Mouse (Mus musculus) liver, postnatal 0 days (tissue): ENCODE measurements at regions not wholly inside any gene's neighbourhood (a gene's known extent, or its start where the extent isn't known, plus 50 kb on each side); places are given as distances from the start of the nearest gene placed in this dataset.

Experiments used
- ATAC-seq: fragments of 200-750 bp; cut with Nextera tagmentation; 2 replicates; pipeline ENCODE4 v1.8.0; 2017; ENCODE audit warnings: mild to moderate bottlenecking, moderate library complexity
- DNase-seq: peaks from one replicate; pipeline ENCODE4 v3.0.0-alpha.2; 2016
- H3K27ac ChIP-seq: fragments of 300-500 bp; sonication (generic); 2 replicates; pipeline ENCODE4 v1.5.1; 2014; ENCODE audit warnings: antibody characterized with exemption, moderate library complexity, mild to moderate bottlenecking, low read depth
- H3K27me3 ChIP-seq: fragments of 300-500 bp; sonication (generic); 2 replicates; pipeline ENCODE4 v1.6.1; 2014; ENCODE audit warnings: low read length, control low read depth, mixed read lengths; ENCODE audit not compliant: insufficient read depth
- H3K36me3 ChIP-seq: fragments of 300-500 bp; sonication (generic); replicated peaks from 2 replicates; pipeline ENCODE4 v1.6.1; 2014; ENCODE audit warnings: mild to moderate bottlenecking, control low read depth, low read length, moderate library complexity, mixed read lengths; ENCODE audit not compliant: insufficient read depth
- H3K4me1 ChIP-seq: fragments of 300-500 bp; sonication (generic); 2 replicates; pipeline ENCODE4 v1.6.1; 2014; ENCODE audit warnings: antibody characterized with exemption, mild to moderate bottlenecking, control low read depth; ENCODE audit not compliant: insufficient read depth
- H3K4me2 ChIP-seq: fragments of 300-500 bp; sonication (generic); 2 replicates; pipeline ENCODE4 v1.6.1; 2014; ENCODE audit warnings: low read depth, mild to moderate bottlenecking, low read length, moderate library complexity, mixed read lengths
- H3K4me3 ChIP-seq: fragments of 300-500 bp; sonication (generic); 2 replicates; pipeline ENCODE4 v1.5.1; 2014; ENCODE audit warnings: low read depth, low read length
- H3K9ac ChIP-seq: fragments of 300-500 bp; sonication (generic); replicated peaks from 2 replicates; pipeline ENCODE4 v1.6.1; 2014; ENCODE audit warnings: mild to moderate bottlenecking, moderate library complexity
- H3K9me3 ChIP-seq: fragments of 300-500 bp; sonication (generic); 2 replicates; pipeline ENCODE4 v1.6.1; 2016; ENCODE audit warnings: mild to moderate bottlenecking, control low read depth, low read length, mixed read lengths
- CTCF ChIP-seq: sonication (generic); IDR thresholded peaks from 2 replicates; pipeline ENCODE4 v1.5.1; 2016; ENCODE audit warnings: antibody characterized with exemption, low read depth
- EP300 ChIP-seq: IDR thresholded peaks from 2 replicates; pipeline ENCODE4 v1.6.1; 2016; ENCODE audit warnings: antibody characterized with exemption, low read depth, mild to moderate bottlenecking
- WGBS: fragments of 180-500 bp; shearing (Covaris S2); extraction: QIAGEN DNeasy Blood & Tissue Kit; methylation state at CpG from one replicate; pipeline ENCODE4 v1.1.7; 2014; ENCODE audit not compliant: insufficient replicate concordance; 5-methylcytosine and 5-hydroxymethylcytosine counted together

DNA sequence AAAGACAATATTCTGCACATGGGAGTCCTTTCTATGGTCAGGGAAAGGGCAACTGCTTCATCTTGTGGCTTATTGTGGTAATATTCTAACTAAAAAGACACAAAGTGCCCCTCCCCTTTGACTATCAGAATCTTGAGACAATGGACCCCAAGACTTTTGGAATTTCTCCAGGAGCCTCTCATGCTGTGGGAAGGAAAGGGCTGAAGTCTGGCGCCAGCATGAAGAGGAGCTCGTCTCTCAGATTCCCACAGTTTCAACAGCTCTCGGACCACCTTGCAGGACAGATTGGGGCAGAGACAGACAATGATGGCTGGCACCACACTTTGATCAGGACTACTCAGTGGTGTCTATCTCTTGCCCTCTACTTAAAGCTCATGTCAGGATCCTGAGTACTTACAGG, 311.8 kb downstream of the Tbc1d1 start:
- Histone ChIP-seq H3K4me1 (peaks cover 4% of the 10 kb centered on the region; the same call in 1 of the 2 replicates), H3K4me2 (no peak overlapping the region), H3K9ac (no peak overlapping the region), H3K27me3 (no peaks in the 10 kb centered on the region), H3K9me3 (no peaks in the 10 kb centered on the region), H3K27ac (no peak overlapping the region), H3K36me3 (no peaks in the 10 kb centered on the region), H3K4me3 (no peak overlapping the region)
- 72% methylated on average over 3 of the region's 3 CpGs for WGBS
- ATAC-seq (no peak), DNase-seq (no peak)
- TF ChIP-seq CTCF (no peak), EP300 (no peak)

DNA sequence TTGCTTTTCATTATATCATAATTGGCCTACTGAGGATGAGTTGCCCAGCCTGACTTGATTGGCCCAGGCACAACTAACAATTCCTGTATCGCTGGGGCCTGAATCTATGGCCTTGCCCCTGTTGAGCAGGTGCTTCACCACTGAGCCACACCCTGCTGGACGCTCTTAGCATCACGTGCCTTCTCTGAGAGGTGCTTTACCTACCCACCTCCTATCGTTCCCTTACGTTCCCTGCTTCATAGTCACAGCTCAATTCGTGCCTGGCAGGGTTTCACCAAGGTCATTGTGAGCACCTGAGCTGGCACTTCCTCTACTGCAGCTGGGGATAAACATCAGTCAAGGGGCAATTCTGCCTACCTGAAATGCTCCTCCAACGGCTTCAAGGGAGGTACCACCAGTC, 312.2 kb downstream of the Tbc1d1 start:
- Histone ChIP-seq H3K4me1 (peaks cover 4% of the 10 kb centered on the region; the same call in 1 of the 2 replicates), H3K4me2 (no peak overlapping the region), H3K9me3 (no peaks in the 10 kb centered on the region), H3K4me3 (no peak overlapping the region), H3K27me3 (no peaks in the 10 kb centered on the region), H3K9ac (no peak overlapping the region), H3K27ac (no peak overlapping the region), H3K36me3 (no peaks in the 10 kb centered on the region)
- no peak for ATAC-seq
- TF ChIP-seq EP300 (no peak), CTCF (no peak)
- DNase-seq, result no peak
- 76% methylated on average over 7 of the region's 7 CpGs for WGBS

DNA sequence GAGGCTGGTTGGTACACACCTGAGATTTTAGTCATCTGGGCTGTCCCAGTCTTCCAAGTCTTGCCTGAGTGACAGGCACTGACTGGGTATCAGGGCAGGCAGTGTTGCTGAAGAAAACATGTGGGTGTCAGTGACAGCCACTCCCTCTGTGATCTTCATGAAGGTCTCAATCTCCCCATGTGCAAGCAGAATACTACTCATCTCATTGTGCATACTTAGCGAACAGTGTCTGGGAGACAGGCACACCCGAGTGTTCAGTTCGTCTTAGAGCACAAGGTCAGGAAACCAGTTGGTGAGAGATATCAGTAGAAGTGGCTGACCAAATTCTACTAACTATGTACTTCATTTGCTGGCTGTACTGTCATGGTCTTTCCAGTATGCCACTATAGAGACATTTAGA, 315.9 kb downstream of the Tbc1d1 start:
- no peak overlapping the region for H3K9ac ChIP-seq
- TF ChIP-seq EP300 (no peak), CTCF (no peak)
- 46% methylated on average over 3 of the region's 3 CpGs for WGBS
- DNase-seq (no peak), ATAC-seq (no peak)
- H3K27me3 ChIP-seq, result no peaks in the 10 kb centered on the region
- no peak overlapping the region for H3K27ac ChIP-seq
- no peak overlapping the region for H3K4me2 ChIP-seq
- H3K4me3 ChIP-seq, result no peak overlapping the region
- H3K4me1 ChIP-seq, result peaks cover 4% of the 10 kb centered on the region; the same call in 1 of the 2 replicates
- H3K36me3 ChIP-seq, result no peaks in the 10 kb centered on the region
- no peaks in the 10 kb centered on the region for H3K9me3 ChIP-seq

DNA sequence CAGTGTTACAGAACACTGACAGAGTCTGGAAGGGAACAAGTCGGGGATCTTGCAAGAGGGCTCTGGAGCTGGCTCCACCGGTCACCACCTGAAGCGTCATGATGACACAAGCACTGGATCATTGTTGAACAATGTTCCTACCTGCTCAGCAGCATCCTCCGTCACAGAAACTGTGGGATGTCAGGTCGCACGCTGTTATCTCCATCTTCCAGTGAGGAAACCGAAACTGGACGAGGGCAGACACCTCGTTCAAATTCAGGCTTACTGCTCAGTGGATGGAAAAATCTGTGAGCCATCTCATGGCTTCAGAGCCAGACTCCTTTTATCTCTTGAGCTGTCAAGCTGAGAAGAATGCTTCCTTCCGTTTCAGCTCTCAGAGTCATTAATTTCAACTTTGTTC, 316.3 kb downstream of the Tbc1d1 start:
- no peaks in the 10 kb centered on the region for H3K36me3 ChIP-seq
- WGBS, result 60% methylated on average over 10 of the region's 10 CpGs
- H3K4me1 ChIP-seq, result peaks cover 4% of the 10 kb centered on the region; the same call in 1 of the 2 replicates
- no peak overlapping the region for H3K27ac ChIP-seq
- no peak overlapping the region for H3K4me2 ChIP-seq
- no peak for TF ChIP-seq CTCF
- no peak for TF ChIP-seq EP300
- no peak overlapping the region for H3K9ac ChIP-seq
- no peaks in the 10 kb centered on the region for H3K27me3 ChIP-seq
- DNase-seq, result no peak
- no peaks in the 10 kb centered on the region for H3K9me3 ChIP-seq
- ATAC-seq, result no peak
- H3K4me3 ChIP-seq, result no peak overlapping the region

DNA sequence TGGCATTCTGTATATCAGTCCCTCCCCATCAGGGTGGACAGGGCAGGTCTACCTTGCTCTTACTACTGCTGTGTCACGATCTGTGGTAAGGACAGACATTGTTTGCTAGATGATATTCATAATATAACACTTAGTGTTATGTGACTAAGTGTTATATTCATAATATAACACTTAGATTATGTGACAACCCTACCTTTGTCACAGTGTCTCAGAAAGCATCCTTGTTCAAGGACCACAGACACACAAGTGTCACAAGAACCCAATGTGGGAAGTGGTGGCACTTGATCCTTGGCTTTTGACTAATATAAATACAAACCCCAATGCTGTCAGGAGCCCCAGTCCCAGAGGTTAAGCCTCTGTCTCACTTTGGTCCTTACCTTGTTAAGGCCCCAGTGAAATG, 318.8 kb downstream of the Tbc1d1 start:
- 76% methylated on average over 1 of the region's 1 CpGs for WGBS
- TF ChIP-seq EP300, result no peak
- TF ChIP-seq CTCF, result no peak
- no peaks in the 10 kb centered on the region for H3K36me3 ChIP-seq

DNA sequence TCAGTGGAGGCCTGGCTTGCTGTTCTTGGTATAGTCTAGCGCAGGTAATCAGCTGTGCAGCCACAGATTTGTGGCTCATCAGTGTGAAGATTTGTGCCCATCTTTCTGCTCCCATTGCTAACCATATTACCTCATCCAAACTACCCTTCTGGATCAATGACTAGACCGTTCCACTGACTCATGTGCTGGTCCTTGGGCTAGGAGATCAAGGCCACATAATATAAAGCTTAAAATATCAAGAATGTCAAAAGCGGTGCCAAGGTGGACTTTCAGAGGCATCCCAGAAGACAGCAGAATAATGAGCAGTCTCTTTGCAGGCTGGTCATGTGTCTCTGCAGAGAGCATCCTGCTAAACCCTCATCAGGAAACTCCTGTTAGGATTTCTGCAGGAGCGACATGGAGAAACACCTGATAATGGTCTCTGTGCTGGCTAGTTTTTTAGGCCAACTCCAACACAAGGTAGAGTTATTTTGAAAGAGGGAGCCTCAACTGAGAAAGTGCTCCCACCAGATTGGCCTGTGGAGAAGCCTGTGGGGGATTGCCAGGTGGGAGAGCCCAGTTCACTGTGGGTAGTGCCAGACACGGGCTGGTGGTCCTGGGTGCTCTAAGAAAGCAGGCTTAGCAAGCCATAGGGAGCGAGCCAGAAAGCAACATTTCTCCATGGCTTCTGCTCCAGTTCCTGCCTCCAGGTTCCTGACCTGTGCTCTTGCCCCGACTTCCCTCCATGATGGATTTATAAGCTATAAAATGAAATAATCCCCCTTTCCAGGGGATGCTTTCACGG, 319.8 kb downstream of the Tbc1d1 start:
- no peaks in the 10 kb centered on the region for H3K9me3 ChIP-seq
- WGBS, result 78% methylated on average over 8 of the region's 8 CpGs
- no peak overlapping the region for H3K9ac ChIP-seq
- ATAC-seq, result no peak
- no peaks in the 10 kb centered on the region for H3K36me3 ChIP-seq
- no peak for TF ChIP-seq EP300
- no peak for TF ChIP-seq CTCF
- no peaks in the 10 kb centered on the region for H3K27me3 ChIP-seq
- no peak overlapping the region for H3K27ac ChIP-seq
- peaks cover 4% of the 10 kb centered on the region; the same call in 1 of the 2 replicates for H3K4me1 ChIP-seq
- H3K4me2 ChIP-seq, result no peak overlapping the region
- DNase-seq, result no peak
- H3K4me3 ChIP-seq, result no peak overlapping the region

More for the DNA sequence above, 318.8 kb downstream of the Tbc1d1 start:
- no peak for DNase-seq
- H3K4me2 ChIP-seq, result no peak overlapping the region
- H3K9me3 ChIP-seq, result no peaks in the 10 kb centered on the region
- no peak overlapping the region for H3K27ac ChIP-seq
- H3K4me1 ChIP-seq, result peaks cover 4% of the 10 kb centered on the region; the same call in 1 of the 2 replicates
- H3K9ac ChIP-seq, result no peak overlapping the region
- no peak overlapping the region for H3K4me3 ChIP-seq
- ATAC-seq, result no peak
- no peaks in the 10 kb centered on the region for H3K27me3 ChIP-seq
